Mouse (Mus musculus): ENCODE measurements at regions not wholly inside any gene's neighbourhood (a gene's known extent, or its start where the extent isn't known, plus 50 kb on each side); places are given as distances from the start of the nearest gene placed in this dataset.
A peak's percentile ranks its signal among the peaks of the same experiment; 100 is the strongest.

DNA sequence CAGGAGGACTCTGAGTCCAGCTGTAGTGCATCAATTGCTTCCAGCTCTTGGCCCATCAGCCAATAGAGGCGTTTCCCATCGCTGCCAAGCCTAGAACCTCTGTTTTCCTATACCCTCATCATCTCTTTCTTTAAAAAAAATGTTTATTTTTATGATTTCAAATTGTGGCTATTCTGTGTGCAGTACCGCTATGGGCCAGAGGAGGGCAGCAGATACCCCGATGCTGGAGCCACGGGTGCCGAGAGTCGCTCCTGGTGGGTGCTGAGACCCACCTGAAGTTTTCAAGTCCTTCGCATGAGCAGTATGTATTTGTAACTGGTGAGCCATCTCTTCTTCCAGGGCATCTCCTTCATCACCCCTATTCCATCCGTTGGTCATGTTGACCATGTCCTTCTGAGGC, 212.2 kb upstream of the Kcnab2 start:
- no peak overlapping the region for H3K9ac ChIP-seq (replicated peaks; ENCODE audit: low read depth, low read length)
- no peak overlapping the region for H3K4me3 ChIP-seq (replicated peaks; ENCODE audit: low read length)
- no peak for ATAC-seq
- no peaks in the 10 kb centered on the region; the same call in 1 of the 2 replicates for H3K9me3 ChIP-seq (ENCODE audit: control insufficient read depth, low read length)
- no peaks in the 10 kb centered on the region for H3K36me3 ChIP-seq (ENCODE audit: control insufficient read depth, insufficient read depth)
- no peaks in the 10 kb centered on the region for H3K4me1 ChIP-seq (replicated peaks; ENCODE audit: control insufficient read depth, insufficient read depth, low read length)
- WGBS = 90% methylated on average over 9 of the region's 9 CpGs
- H3K27ac ChIP-seq (ENCODE audit: low read length) = no peak overlapping the region
- H3K4me2 ChIP-seq (ENCODE audit: low read length) = no peak overlapping the region
- H3K27me3 ChIP-seq (replicated peaks; ENCODE audit: control insufficient read depth, insufficient read depth, low read length) = no peaks in the 10 kb centered on the region

DNA sequence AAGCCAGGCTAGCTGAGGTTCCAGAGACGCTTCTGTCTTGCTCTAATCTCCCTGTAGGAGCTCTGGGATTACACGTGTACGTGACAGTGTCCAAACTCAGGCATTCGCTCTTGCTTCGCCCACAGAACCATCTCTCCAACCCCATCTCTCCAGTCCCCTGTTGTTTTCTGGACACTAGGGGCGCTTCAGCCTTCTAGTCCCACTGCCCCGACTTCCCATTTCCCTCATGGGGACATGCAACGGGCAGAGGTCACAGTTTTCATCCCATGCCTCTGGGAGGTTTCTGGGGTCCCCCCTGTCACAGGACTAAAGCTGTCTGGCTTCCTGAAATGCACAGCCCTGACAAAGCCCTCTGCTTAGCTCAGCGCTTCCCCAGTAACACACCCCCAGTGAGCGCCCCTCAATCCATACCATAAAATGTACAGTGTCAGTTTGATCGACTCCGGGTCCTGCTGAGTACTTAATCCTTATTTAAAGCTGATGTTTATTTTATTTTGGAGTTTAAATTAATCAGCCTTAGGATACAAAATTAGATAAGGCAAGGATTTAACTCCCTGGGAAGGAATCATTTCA, 208.9 kb upstream of the Kcnab2 start:
- H3K27me3 ChIP-seq (replicated peaks; ENCODE audit: control insufficient read depth, insufficient read depth, low read length) = no peaks in the 10 kb centered on the region
- H3K4me2 ChIP-seq (ENCODE audit: low read length) = no peak overlapping the region
- H3K4me3 ChIP-seq (replicated peaks; ENCODE audit: low read length) = no peak overlapping the region
- peaks cover 8% of the 10 kb centered on the region for H3K9me3 ChIP-seq (ENCODE audit: control insufficient read depth, low read length)
- no peak overlapping the region for H3K9ac ChIP-seq (replicated peaks; ENCODE audit: low read depth, low read length)
- WGBS = 50% methylated on average over 12 of the region's 12 CpGs
- H3K36me3 ChIP-seq (ENCODE audit: control insufficient read depth, insufficient read depth) = no peaks in the 10 kb centered on the region
- no peak overlapping the region for H3K27ac ChIP-seq (ENCODE audit: low read length)
- no peak for ATAC-seq
- H3K4me1 ChIP-seq (replicated peaks; ENCODE audit: control insufficient read depth, insufficient read depth, low read length) = no peaks in the 10 kb centered on the region

DNA sequence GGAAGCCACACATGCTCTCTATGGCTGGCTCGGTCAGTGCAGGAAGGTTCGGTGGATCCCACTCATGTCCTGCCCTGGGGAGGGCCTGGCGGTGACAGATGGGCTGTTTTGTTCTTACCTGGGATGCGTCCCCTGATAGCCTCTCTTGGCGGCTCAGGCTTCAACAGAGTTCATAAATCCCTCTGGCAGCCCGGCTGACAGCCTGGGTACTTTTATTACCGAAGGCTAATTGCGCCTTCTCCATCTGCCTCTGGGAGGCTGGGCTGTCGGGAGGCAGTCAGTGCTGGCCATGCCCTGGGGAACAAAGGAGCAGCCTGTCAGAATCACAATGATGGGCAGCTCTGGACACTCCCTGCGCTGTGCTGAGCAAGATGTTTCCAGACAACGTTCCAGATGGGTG, 196.5 kb upstream of the Kcnab2 start:
- Histone ChIP-seq H3K27me3 (replicated peaks; ENCODE audit: control insufficient read depth, insufficient read depth, low read length) (no peaks in the 10 kb centered on the region), H3K9ac (replicated peaks; ENCODE audit: low read depth, low read length) (no peak overlapping the region), H3K4me3 (replicated peaks; ENCODE audit: low read length) (no peak overlapping the region), H3K4me1 (replicated peaks; ENCODE audit: control insufficient read depth, insufficient read depth, low read length) (peaks cover 5% of the 10 kb centered on the region), H3K27ac (ENCODE audit: low read length) (no peak overlapping the region), H3K36me3 (ENCODE audit: control insufficient read depth, insufficient read depth) (no peaks in the 10 kb centered on the region), H3K9me3 (ENCODE audit: control insufficient read depth, low read length) (no peaks in the 10 kb centered on the region), H3K4me2 (ENCODE audit: low read length) (no peak overlapping the region)
- 23% methylated on average over 11 of the region's 11 CpGs for WGBS
- peak; percentile 62 for ATAC-seq

DNA sequence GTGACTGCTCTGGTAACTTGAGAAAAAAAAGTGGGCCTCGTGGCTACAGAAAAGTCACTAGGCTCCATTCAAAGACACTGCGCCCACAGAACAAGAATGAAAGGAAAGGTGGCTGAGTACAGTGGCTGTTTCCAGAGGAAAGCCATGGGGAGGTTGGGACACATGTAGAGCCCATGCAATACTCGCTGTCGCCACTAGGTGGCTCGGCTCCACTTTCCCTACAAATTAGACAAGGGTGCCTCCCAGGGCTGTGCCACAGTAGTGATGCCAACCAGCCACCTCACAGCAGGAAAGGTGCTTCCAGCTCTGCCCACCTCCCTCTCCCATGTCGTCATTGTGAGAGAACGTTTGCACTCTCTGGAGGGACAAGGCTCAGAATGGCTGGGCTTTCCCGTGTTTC, 185.8 kb upstream of the Kcnab2 start:
- Histone ChIP-seq H3K4me2 (ENCODE audit: low read length) (no peak overlapping the region), H3K9ac (replicated peaks; ENCODE audit: low read depth, low read length) (no peak overlapping the region), H3K27me3 (replicated peaks; ENCODE audit: control insufficient read depth, insufficient read depth, low read length) (no peaks in the 10 kb centered on the region), H3K9me3 (ENCODE audit: control insufficient read depth, low read length) (peaks cover 4% of the 10 kb centered on the region; the same call in 1 of the 2 replicates), H3K4me1 (replicated peaks; ENCODE audit: control insufficient read depth, insufficient read depth, low read length) (no peaks in the 10 kb centered on the region; the same call in 1 of the 2 replicates), H3K4me3 (replicated peaks; ENCODE audit: low read length) (no peak overlapping the region), H3K27ac (ENCODE audit: low read length) (no peak overlapping the region), H3K36me3 (ENCODE audit: control insufficient read depth, insufficient read depth) (no peaks in the 10 kb centered on the region)
- no peak for ATAC-seq
- WGBS = 38% methylated on average over 8 of the region's 8 CpGs

DNA sequence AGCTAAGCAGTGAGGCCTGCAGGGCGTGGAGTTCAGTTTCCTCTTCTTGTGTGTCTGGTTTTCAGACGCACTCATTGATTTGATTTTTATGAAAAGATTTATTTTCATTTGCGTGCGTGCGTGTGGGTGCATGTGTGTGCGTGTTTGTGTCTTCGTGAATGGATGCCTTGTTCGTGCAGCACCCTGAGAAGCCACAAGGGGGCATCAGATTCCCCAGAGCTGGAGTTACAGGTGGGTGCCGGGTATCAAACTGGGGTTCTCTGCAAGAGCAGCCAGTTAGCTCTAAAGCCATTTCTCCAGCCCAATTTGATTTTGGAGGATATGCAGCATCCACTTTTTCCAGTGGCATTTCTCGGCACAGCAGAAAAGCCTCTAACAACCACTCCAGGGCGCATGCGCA, 185.4 kb upstream of the Kcnab2 start:
- WGBS = 95% methylated on average over 12 of the region's 12 CpGs
- H3K27me3 ChIP-seq (replicated peaks; ENCODE audit: control insufficient read depth, insufficient read depth, low read length) = no peaks in the 10 kb centered on the region
- peaks cover 4% of the 10 kb centered on the region; the same call in 1 of the 2 replicates for H3K9me3 ChIP-seq (ENCODE audit: control insufficient read depth, low read length)
- no peak overlapping the region for H3K27ac ChIP-seq (ENCODE audit: low read length)
- no peak for ATAC-seq
- no peak overlapping the region for H3K4me3 ChIP-seq (replicated peaks; ENCODE audit: low read length)
- no peak overlapping the region for H3K9ac ChIP-seq (replicated peaks; ENCODE audit: low read depth, low read length)
- H3K36me3 ChIP-seq (ENCODE audit: control insufficient read depth, insufficient read depth) = no peaks in the 10 kb centered on the region
- peaks cover 3% of the 10 kb centered on the region; the same call in 1 of the 2 replicates for H3K4me1 ChIP-seq (replicated peaks; ENCODE audit: control insufficient read depth, insufficient read depth, low read length)
- H3K4me2 ChIP-seq (ENCODE audit: low read length) = no peak overlapping the region

DNA sequence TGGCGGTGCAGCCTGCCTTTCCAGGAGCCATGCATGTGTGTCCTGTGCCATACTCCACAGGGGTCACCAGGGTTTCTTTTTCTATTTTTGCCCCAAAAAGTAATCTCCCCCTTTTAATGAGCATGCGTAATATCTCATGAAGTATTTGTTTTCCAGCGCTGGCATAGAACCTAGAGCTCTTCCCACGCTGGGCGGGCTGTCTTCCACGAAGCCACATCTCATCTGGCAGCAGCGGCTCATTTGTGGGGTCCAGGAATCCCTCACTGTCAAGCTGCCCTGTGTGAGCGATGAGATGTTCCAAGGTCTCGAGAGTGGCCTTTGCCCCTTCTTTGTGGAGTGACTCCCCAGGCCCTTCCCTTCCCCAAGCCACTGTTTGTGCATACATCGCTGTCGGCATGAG, 184.8 kb upstream of the Kcnab2 start:
- peaks cover 4% of the 10 kb centered on the region; the same call in 1 of the 2 replicates for H3K9me3 ChIP-seq (ENCODE audit: control insufficient read depth, low read length)
- no peaks in the 10 kb centered on the region for H3K27me3 ChIP-seq (replicated peaks; ENCODE audit: control insufficient read depth, insufficient read depth, low read length)
- 85% methylated on average over 11 of the region's 11 CpGs for WGBS
- ATAC-seq = no peak
- H3K4me3 ChIP-seq (replicated peaks; ENCODE audit: low read length) = no peak overlapping the region
- no peak overlapping the region for H3K27ac ChIP-seq (ENCODE audit: low read length)
- no peaks in the 10 kb centered on the region for H3K36me3 ChIP-seq (ENCODE audit: control insufficient read depth, insufficient read depth)
- peaks cover 3% of the 10 kb centered on the region; the same call in 1 of the 2 replicates for H3K4me1 ChIP-seq (replicated peaks; ENCODE audit: control insufficient read depth, insufficient read depth, low read length)
- H3K9ac ChIP-seq (replicated peaks; ENCODE audit: low read depth, low read length) = no peak overlapping the region
- no peak overlapping the region for H3K4me2 ChIP-seq (ENCODE audit: low read length)

DNA sequence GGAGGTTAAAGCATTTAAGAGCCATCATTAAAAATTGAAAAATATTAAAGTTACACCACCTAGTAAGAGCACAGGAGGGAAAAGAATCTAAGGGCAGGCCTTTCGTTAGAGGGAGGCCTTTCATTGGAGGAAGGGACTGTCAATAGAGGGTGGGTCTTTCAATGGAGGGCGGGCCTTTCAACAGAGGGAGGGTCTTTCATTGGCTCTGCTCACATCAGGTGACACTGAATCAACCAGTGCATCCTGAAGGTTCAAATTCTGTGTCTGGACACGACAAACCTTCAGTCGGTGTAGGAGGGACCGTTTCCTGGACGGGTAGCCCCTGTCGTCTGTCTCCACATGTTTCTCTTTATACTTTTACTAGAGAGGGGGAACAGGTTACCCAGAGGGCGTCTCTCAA, 172.5 kb upstream of the Kcnab2 start:
- ATAC-seq = no peak
- Histone ChIP-seq H3K36me3 (ENCODE audit: control insufficient read depth, insufficient read depth) (no peaks in the 10 kb centered on the region), H3K27ac (ENCODE audit: low read length) (no peak overlapping the region), H3K4me3 (replicated peaks; ENCODE audit: low read length) (no peak overlapping the region), H3K9ac (replicated peaks; ENCODE audit: low read depth, low read length) (no peak overlapping the region), H3K4me1 (replicated peaks; ENCODE audit: control insufficient read depth, insufficient read depth, low read length) (no peaks in the 10 kb centered on the region), H3K4me2 (ENCODE audit: low read length) (no peak overlapping the region), H3K27me3 (replicated peaks; ENCODE audit: control insufficient read depth, insufficient read depth, low read length) (no peaks in the 10 kb centered on the region), H3K9me3 (ENCODE audit: control insufficient read depth, low read length) (no peaks in the 10 kb centered on the region)
- 78% methylated on average over 8 of the region's 8 CpGs for WGBS

DNA sequence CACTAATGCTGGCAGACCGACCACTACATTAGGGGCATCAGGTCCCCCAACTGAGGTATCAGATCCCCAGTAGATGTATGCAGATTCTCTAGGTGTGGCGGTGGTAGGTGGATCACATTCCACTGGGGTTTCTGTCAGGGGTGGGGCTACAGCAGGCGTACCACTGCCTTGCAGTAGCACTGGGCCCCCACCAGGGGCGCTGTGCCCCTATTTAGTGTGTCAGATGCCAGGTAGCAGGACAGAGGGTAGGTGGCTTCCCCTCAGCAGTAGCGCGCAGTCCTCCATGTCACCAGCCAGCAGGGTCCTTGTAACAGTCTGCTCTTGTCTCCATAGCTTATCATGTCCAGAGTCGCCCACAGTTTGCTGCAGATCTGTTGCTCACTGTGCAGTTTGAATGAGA, 169.9 kb upstream of the Kcnab2 start:
- no peak for ATAC-seq
- no peak overlapping the region for H3K4me3 ChIP-seq (replicated peaks; ENCODE audit: low read length)
- H3K27ac ChIP-seq (ENCODE audit: low read length) = no peak overlapping the region
- H3K9me3 ChIP-seq (ENCODE audit: control insufficient read depth, low read length) = no peaks in the 10 kb centered on the region
- no peaks in the 10 kb centered on the region for H3K36me3 ChIP-seq (ENCODE audit: control insufficient read depth, insufficient read depth)
- H3K4me2 ChIP-seq (ENCODE audit: low read length) = no peak overlapping the region
- H3K4me1 ChIP-seq (replicated peaks; ENCODE audit: control insufficient read depth, insufficient read depth, low read length) = no peaks in the 10 kb centered on the region
- H3K9ac ChIP-seq (replicated peaks; ENCODE audit: low read depth, low read length) = no peak overlapping the region
- no peaks in the 10 kb centered on the region for H3K27me3 ChIP-seq (replicated peaks; ENCODE audit: control insufficient read depth, insufficient read depth, low read length)
- 63% methylated on average over 7 of the region's 7 CpGs for WGBS

DNA sequence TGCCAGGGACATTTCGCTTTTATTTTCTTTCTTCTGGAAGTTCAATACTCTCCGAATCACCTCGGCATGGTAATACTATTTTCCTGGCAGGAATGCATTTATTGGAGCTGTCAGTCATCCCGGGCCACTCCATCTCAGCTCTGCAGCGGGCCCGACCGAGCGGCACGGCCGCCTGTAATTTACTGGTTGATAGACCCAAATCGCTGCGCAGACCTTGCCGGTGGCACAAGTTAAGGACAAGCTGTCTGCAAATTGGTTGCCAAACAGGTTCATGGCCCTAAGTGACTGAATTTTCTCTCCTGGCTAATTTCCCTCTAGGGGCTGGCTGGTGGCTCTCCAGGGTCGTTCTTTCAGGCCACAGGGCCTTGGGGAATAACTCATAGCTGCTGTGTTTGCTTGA, 169.4 kb upstream of the Kcnab2 start:
- Histone ChIP-seq H3K4me3 (replicated peaks; ENCODE audit: low read length) (no peak overlapping the region), H3K27me3 (replicated peaks; ENCODE audit: control insufficient read depth, insufficient read depth, low read length) (no peaks in the 10 kb centered on the region), H3K36me3 (ENCODE audit: control insufficient read depth, insufficient read depth) (no peaks in the 10 kb centered on the region), H3K9ac (replicated peaks; ENCODE audit: low read depth, low read length) (no peak overlapping the region), H3K4me1 (replicated peaks; ENCODE audit: control insufficient read depth, insufficient read depth, low read length) (peaks cover 3% of the 10 kb centered on the region; the same call in 1 of the 2 replicates), H3K27ac (ENCODE audit: low read length) (no peak overlapping the region), H3K9me3 (ENCODE audit: control insufficient read depth, low read length) (no peaks in the 10 kb centered on the region), H3K4me2 (ENCODE audit: low read length) (no peak overlapping the region)
- no peak for ATAC-seq
- 81% methylated on average over 14 of the region's 14 CpGs for WGBS

DNA sequence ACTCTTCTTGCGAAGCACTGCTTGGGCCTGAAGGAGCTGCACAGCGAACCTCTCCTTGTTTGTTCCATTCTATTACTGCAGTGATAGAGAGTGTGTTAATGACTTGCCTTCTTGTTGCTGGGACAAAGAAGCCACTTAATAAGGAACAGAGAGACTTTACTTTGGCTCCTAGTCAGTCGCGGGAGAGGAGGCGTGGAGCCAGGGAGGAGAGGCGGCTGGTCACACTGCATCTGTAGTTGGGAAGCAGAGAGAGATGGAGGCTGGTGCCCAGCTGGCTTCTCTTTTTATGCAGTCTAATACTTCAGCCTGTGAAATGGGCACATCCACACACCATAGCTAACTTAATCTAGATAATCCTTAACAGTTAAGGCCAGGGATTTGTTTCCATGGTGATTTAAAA, 159.4 kb upstream of the Kcnab2 start:
- peaks cover 21% of the 10 kb centered on the region for H3K4me1 ChIP-seq (replicated peaks; ENCODE audit: control insufficient read depth, insufficient read depth, low read length)
- H3K36me3 ChIP-seq (ENCODE audit: control insufficient read depth, insufficient read depth) = no peaks in the 10 kb centered on the region
- no peak overlapping the region for H3K27ac ChIP-seq (ENCODE audit: low read length)
- ATAC-seq = no peak
- H3K9ac ChIP-seq (replicated peaks; ENCODE audit: low read depth, low read length) = no peak overlapping the region
- no peak overlapping the region for H3K4me2 ChIP-seq (ENCODE audit: low read length)
- H3K9me3 ChIP-seq (ENCODE audit: control insufficient read depth, low read length) = no peaks in the 10 kb centered on the region
- no peak overlapping the region for H3K4me3 ChIP-seq (replicated peaks; ENCODE audit: low read length)
- 27% methylated on average over 6 of the region's 6 CpGs for WGBS
- H3K27me3 ChIP-seq (replicated peaks; ENCODE audit: control insufficient read depth, insufficient read depth, low read length) = no peaks in the 10 kb centered on the region

Measured in forebrain, embryonic 16.5 days (tissue).